Mouse (Mus musculus) left cerebral cortex, postnatal 10 days (tissue): ENCODE measurements at regions not wholly inside any gene's neighbourhood (a gene's known extent, or its start where the extent isn't known, plus 50 kb on each side); places are given as distances from the start of the nearest gene placed in this dataset.

ENCODE experiments used
- DNase-seq, 2 experiments: peaks; one replicate each; pipeline ENCODE4 v3.0.0; 2021 to 2022; ENCODE audit warnings: low spot score in 2 of 2, mixed read lengths in 1 of 2; ENCODE audit errors: extremely low spot score in 1 of 2
- intact Hi-C: fragments of 180-260 bp; cut with DNase I; formaldehyde crosslinking; loops from one replicate; pipeline ENCODE4 v1.15.1; 2025

GRCm38 (mm10) chr5:132690784-132691183 is 147.6 kb upstream of the Auts2 start:
- DNase-seq, result no peak
- intact Hi-C loops, result no loop called here

GRCm38 (mm10) chr5:132675261-132675660 is 132.1 kb upstream of the Auts2 start:
- DNase-seq, result no peak
- intact Hi-C loops, result no loop called here

GRCm38 (mm10) chr5:132673599-132674305 is 130.6 kb upstream of the Auts2 start:
- intact Hi-C loops, result no loop called here

GRCm38 (mm10) chr5:132671496-132671895 is 128.4 kb upstream of the Auts2 start:
- intact Hi-C loops, result no loop called here
- no peak for DNase-seq

More at GRCm38 (mm10) chr5:132673599-132674305, 130.6 kb upstream of the Auts2 start:
- DNase-seq, result no peak

- DNase-seq, result no peak
- intact Hi-C loops, result no loop called here
These were observed 124.2 kb upstream of the Auts2 start for GRCm38 (mm10) chr5:132667316-132667715.

- intact Hi-C loops, result no loop called here
- DNase-seq, result no peak
These were observed 118.1 kb upstream of the Auts2 start for GRCm38 (mm10) chr5:132661266-132661665.

- intact Hi-C loops, result no loop called here
- DNase-seq, result no peak
These were observed 116.9 kb upstream of the Auts2 start for GRCm38 (mm10) chr5:132660036-132660435.

- DNase-seq, result no peak
- intact Hi-C loops, result no loop called here
These were observed 111.2 kb upstream of the Auts2 start for GRCm38 (mm10) chr5:132654382-132654781.

GRCm38 (mm10) chr5:132653694-132654300 is 110.7 kb upstream of the Auts2 start:
- peak in 1 of 2 experiments; percentile 23 for DNase-seq
- intact Hi-C loops, result no loop called here

- intact Hi-C loops, result no loop called here
- DNase-seq, result no peak
These were observed 109.1 kb upstream of the Auts2 start for GRCm38 (mm10) chr5:132652201-132652600.

- intact Hi-C loops, result no loop called here
- DNase-seq, result no peak
These were observed 106.6 kb upstream of the Auts2 start for GRCm38 (mm10) chr5:132649771-132650170.

GRCm38 (mm10) chr5:132648751-132649150 is 105.6 kb upstream of the Auts2 start:
- intact Hi-C loops, result no loop called here
- DNase-seq, result no peak

GRCm38 (mm10) chr5:132644646-132645172 is 101.6 kb upstream of the Auts2 start:
- DNase-seq, result no peak
- intact Hi-C loops, result no loop called here

- DNase-seq, result no peak
- intact Hi-C loops, result no loop called here
These were observed 100.1 kb upstream of the Auts2 start for GRCm38 (mm10) chr5:132643270-132643669.

GRCm38 (mm10) chr5:132633198-132633884 is 90.2 kb upstream of the Auts2 start:
- intact Hi-C loops, result no loop called here
- no peak for DNase-seq

GRCm38 (mm10) chr5:132621751-132622150 is 78.6 kb upstream of the Auts2 start:
- DNase-seq, result no peak
- intact Hi-C loops, result no loop called here

- intact Hi-C loops, result no loop called here
These were observed 74.1 kb upstream of the Auts2 start for GRCm38 (mm10) chr5:132617241-132617640.

GRCm38 (mm10) chr5:132609251-132609650 is 66.1 kb upstream of the Auts2 start:
- no peak for DNase-seq
- intact Hi-C loops, result no loop called here

More at GRCm38 (mm10) chr5:132617241-132617640, 74.1 kb upstream of the Auts2 start:
- no peak for DNase-seq

GRCm38 (mm10) chr5:132606216-132606615 is 63.1 kb upstream of the Auts2 start:
- DNase-seq, result no peak

GRCm38 (mm10) chr5:132594796-132595195 is 51.7 kb upstream of the Auts2 start:
- intact Hi-C loops, result no loop called here
- DNase-seq, result no peak

More at GRCm38 (mm10) chr5:132606216-132606615, 63.1 kb upstream of the Auts2 start:
- intact Hi-C loops, result no loop called here
